Mouse (Mus musculus): ENCODE results near the gene Fgfbp3.
"Not testable (repeated sequence)": the region's sequence is repeated elsewhere in the genome, so short reads cannot be mapped to it uniquely, and the experiment has no call there.

Fgfbp3 gene

DNA sequence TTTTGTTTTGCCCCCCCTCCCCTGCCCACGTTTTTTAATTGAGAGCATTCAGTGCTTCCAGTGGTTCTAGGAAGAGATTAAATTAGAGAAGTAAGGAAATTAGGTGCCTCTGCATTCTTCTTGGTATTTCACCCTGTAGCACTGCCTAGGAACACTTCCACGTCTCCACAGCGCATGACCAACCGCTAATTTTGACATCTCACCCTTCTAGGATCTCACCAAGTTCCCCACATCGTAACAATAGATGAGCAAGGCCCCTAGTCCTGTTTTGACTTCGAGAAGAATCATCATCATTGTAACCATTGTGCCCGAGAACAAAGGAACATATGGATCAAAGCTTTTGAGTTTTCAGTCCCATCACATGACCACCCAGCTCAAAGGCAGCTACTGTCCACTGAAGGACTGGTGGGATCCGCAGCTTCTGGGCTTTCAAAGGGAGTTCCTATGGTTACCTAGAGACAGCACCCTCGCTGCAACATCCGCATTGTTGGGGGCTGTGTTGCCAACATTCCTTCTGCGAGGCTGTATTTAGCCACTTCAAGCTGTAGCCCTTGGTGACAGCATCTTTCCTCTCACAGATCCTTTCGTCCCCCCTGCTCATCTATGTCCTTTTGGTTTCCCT, 8.9 kb downstream of the Fgfbp3 start:
- DNase-seq (ENCODE audit: low read depth, low spot score) = peak; percentile 76

DNA sequence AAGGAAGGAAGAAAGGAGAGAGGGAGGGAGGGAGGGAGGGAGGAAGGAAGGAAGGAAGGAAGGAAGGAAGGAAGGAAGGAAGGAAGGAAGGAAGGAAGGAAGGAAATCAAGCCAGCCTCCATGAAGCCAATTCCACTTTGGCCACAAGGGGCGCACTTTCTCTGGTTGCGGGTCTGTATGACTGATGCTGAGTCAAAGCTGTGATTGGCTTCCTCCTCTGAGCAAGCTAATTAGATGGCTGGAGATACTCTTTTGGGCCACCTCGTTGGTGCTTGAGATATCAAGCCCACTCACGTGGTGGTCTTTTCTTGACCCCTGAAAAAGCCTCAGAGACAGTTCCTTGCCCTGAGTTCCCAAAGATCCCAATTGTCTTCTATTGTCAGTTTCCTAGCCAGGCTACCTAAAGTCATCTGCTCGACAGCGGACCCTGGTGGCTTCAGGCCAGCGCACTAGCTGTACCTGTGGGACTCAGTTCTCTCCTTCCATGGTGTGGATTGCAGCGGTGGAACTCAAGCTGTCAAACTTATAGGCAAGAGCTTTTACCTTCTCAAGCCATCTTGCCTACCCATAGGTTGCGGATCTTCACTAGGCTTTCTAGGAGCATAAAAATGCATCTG, 9.6 kb downstream of the Fgfbp3 start:
- DNase-seq (ENCODE audit: low read depth, low spot score) = peak; percentile 70

DNA sequence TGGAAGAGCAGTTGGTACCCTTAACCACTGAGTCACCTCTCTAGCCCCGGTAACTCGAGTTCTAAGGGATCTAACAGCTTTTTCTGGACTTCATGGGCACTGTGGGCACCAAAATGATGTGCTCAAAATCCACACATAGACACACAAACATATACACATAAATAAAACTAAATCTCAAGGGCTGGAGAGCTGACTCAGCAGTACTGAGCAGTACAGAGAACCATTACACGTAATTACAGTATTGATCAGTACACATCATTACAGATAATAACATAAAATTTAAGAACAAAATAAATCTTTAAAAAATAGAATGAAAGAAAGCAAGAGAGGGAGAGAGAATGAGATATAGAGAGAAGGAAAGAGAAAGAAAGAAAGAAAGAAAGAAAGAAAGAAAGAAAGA, 10.3 kb downstream of the Fgfbp3 start:
- DNase-seq (ENCODE audit: low read depth, low spot score) = no peak

DNA sequence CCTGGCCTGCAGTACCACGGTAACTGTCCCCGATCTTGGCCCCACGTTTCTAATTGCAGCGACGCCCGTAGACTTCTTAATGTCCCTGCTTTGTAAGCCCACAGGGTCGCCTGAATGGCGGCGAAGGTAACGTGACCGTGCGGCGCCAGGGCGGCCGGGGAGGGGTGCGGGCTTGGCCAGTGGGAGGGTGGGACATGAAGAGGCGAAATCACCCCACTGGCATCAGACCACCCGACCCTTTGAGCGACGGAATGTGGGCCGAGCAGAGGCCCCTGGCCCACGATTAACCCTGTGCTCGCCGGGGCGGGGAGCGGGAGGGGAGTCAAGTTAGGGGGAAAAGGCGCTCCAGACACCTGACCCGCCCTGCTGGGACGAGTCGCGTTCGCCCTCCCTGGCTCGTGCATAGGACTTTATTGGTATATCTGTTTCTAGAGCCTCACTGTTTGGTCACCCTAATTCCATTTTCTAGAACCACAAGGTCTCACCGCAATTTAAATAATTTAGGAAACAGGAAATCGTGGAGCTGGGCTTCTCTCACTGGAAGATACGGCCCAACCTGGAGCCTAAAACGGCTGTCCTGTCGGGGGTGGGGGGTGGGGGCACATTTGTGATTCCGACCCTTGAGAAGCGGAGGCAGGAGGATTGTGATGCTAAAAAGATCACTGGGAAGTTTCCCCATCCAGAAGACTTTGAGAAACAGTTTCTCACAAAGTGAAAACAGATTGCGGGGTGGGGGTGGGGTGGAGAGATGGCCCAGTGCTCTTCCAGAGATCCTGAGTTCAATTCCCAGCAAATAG, 15.0 kb downstream of the Fgfbp3 start:
- peak; percentile 88 for DNase-seq (ENCODE audit: low read depth, low spot score)

DNA sequence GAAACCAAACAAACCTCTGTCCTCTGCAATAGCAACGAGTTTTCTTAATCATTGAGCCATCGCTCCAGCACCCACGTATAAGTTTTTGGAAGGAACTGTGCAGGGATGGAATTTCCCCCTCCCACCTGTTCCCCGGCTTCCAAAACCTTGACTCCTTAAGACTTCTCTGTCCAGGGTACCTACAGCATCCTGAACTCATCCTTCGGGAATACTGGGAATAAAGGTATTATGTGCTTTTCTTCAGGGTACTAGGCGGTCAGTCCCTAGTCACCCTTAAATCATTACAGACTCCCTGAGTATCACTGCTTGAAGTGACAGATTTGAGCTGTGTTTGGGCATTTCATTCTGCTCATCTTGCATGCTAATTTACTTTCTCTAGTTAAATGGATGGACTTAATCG, 16.0 kb downstream of the Fgfbp3 start:
- no peak for DNase-seq (ENCODE audit: low read depth, low spot score)

DNA sequence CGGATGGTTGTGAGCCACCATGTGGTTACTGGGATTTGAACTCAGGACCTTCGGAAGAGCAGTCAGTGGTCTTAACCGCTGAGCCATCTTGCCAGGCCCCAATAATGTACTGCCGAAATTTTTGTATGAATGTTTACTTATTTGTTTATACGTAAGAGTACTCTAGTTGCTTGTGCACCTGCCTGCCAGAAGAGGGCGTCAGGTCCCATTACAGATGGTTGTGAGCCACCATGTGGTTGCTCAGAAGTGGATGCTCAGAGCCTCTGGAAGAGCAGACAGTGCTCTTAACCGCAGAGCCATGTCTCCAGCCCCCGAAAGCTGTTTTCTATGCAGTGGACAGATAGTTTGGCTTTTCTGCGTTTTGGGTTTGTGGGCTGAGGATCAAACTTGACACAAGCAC, 21.6 kb downstream of the Fgfbp3 start:
- DNase-seq (ENCODE audit: low read depth, low spot score) = peak; percentile 44

DNA sequence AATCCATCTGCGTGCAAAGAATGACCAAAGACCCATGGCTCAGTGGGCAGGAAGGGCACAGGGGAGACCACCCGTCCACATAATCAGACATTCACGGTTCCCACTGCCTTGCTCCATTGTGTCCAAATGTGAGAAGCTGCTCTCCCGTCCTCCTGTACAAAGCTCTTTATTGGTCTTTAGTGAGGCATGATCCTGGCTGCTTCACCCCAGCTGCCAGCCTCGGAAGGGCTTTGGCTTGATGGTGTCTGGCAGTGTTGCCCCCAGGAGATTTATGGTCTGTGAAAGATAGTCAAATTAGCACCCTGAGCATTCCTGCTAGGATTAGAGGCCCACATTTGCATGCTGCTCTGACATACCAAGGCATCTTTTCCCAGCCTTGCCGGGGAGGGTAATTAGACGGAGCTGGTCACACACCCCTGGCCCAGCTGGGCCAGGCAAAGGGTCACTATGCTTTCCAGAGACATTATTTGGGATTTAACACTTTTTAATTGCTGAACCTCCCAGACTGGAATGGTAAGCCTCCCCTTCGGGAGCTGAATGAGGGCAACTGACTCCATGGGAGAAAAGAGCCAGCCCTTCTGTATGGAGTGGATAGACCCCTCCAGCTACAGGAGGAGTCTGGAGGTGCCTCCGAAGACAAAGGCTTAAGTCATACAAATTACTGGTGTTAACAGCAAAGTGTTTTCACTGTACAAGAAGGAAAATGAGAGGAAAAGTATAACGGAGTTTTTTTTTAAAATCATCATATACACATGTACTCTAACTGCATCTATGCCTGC, 22.4 kb downstream of the Fgfbp3 start:
- peak; percentile 87 for DNase-seq (ENCODE audit: low read depth, low spot score)

DNA sequence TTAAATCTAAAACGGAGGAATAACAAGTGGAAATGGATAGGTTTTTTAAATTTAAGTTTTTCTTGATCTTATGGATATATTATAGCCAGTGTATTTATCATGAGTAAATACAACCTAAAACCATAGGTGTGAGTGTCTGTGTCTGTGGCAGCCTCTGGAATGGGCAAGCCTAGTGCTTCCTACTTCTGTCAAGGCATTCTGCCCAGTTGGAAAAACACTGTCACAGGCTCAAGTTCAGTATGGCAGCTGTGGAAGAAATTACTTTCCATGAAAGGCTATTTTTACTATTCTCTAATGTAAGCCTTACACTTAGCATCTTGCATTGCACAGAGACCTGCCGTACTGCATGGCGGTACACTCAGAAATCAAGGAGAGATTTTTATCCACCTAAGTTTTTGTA, 27.7 kb downstream of the Fgfbp3 start:
- DNase-seq (ENCODE audit: low read depth, low spot score) = no peak

DNA sequence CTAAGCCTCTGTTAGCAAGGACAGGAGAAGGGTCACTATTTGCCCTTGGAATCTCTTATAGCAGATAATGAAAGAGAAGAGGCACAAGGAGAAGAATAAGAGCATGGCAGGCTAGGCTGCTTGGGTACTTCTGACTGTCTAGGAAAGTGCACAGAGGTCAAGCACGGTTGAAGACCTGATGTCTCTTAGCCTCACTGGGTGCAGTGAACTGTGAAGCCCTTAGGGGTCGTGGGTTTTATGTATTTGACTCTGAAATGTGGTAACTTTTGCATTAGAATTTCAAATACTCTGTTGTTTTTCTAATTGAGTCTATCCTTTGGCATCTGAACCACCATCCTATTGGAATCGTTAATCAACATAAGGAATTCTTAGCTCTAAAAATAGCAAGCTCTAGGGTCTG, 31.7 kb downstream of the Fgfbp3 start:
- no peak for DNase-seq (ENCODE audit: low read depth, low spot score)

DNA sequence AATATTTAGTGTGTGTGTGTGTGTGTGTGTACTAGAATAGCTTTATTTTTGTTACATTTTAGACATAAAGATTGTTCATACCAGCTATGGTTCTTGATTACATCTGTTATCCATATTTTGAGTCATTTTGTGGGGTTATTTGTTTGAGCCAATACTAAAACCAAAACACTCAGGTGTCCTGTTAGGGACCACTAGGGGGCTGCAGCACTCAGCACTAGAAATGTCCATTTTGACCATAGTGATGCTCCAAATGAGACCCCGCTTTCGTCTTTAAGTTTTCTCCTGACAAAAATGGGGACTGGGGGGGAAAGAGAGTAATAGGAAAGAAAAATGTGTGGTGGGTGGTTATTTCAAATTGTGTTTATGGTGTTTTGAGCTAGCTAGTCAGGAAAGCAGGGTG, 33.1 kb downstream of the Fgfbp3 start:
- no peak for DNase-seq (ENCODE audit: low read depth, low spot score)

DNA sequence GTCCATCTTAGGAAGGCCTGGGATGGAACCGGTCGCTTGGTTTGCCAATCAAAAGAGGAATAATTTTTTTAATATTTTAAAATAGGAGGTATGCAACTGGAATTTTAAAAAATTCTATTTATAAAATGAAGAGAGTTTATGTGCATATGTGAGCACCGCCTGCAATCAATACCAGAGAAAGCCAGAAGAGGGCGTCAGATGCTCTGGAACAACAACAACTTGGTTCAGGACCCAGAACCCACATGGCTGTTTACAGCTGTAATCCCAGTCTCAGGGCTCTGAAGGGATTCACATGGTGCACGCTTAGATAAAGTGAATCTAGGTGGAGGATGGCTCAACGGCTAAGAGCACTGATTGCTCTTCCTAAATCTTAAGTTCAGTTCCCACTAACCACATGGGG, 36.3 kb downstream of the Fgfbp3 start:
- peak; percentile 53 for DNase-seq (ENCODE audit: low read depth, low spot score)

DNA sequence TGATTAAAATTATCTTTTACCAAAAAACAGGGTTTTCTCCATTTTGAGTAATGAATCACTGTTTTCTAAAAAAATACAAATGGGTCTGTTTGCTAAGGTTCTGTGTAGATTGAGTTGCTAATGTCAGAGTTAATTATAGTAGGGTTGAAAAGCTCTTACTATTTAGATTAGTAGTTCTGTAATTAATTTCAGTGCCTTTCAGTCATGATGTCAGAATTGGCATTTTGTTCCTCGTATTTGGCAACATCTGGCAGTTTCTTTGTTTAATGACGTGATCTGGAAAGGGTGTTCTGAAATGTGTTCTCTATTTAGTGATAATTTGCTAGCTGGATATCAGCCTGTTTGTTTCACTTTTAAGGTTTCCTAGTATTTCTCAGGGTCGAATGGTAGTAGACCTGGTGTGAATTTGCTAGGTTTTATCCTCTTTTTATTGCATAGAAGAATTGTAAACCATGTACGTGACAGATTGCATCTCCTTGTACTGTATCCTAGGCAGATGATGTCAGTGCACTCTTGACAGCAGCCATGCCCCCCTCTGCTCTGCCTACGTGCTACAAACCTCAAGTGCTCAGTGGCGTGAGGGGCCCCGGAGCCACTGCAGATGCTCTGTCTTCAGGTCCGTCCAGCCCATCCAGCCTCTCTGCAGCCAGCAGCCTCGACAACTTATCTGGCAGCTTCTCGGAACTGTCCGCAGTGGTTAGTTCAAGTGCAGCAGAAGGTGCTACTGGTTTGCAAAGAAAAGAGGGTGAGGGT, 40.5 kb downstream of the Fgfbp3 start:
- no peak for DNase-seq (ENCODE audit: low read depth, low spot score)

DNA sequence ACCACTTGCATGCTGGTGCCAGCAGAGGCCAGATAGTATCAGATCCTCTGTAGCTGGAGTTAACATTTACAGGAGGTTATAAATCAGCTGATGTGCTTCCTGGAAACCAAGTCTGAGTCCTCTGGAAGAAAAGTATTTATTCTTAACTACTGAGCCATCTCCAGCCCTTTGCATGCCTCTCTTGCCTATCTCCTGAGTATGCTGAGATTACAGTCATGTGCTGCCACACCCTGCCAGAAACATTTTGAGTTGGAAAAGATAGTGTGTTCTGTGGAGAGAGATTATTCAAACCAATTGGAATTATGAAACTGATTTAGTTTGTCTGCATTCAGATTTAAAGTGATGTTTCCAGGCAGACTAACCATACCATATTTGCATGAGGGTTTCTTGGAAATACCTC, 42.1 kb downstream of the Fgfbp3 start:
- DNase-seq (ENCODE audit: low read depth, low spot score) = no peak

DNA sequence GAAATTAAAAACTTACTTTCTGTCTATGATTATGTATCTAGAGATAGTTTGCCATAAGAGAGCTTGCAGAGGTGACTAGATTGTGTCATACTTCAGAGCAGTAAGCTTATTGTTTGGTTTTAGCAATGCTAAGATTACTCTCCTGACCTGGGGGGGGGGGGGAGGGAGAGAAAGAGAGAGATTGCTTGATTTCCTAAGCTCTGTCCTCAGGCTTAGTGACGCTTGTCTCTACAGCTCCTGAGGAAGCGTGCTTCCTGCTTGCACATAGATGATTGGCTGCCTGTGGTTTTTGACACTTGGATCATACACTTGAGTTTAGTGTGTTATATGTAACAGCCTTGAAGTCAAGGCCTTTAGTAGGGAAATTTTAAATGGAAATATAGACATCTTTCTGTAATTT, 44.8 kb downstream of the Fgfbp3 start:
- DNase-seq (ENCODE audit: low read depth, low spot score) = no peak

DNA sequence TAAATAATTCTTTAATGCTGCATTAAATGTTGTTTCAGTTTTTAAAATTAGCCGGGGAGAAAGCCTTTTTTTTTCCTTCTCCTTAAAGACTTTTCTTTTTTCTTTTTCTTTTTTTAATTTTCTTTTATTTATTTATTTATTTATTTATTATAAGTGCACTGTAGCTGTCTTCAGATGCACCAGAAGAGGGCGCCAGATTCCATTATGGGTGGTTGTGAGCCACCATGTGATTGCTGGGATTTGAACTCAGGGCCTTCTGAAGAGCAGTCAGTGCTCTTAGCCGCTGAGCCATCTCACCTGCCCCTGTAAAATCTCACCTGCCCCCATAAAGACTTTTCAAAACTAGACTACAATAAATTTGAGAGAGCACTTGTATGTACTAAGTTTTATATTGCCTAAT, 50.7 kb downstream of the Fgfbp3 start:
- not testable (repeated sequence) for DNase-seq (ENCODE audit: low read depth, low spot score)

Measured in mesoderm, embryonic 11.5 days (tissue).